Mouse (Mus musculus) midbrain, embryonic 11.5 days (tissue): ENCODE measurements around the gene Negr1. TPM values are rescaled to one million over a fixed set of nuclear protein-coding genes. Genes with fewer than 3 reads are reported as not detected.
A peak's percentile ranks its signal among the peaks of the same experiment; 100 is the strongest.

Experiments used
- ATAC-seq: fragments of 200-750 bp; cut with Nextera tagmentation; 2 replicates; pipeline ENCODE4 v1.8.0; 2017; ENCODE audit warnings: moderate TSS enrichment, moderate library complexity; ENCODE audit not compliant: low FRiP score
- DNase-seq: peaks from one replicate; pipeline ENCODE4 v3.0.0; 2015; ENCODE audit warnings: low spot score; ENCODE audit errors: missing footprints
- H3K27ac ChIP-seq: fragments of 300-500 bp; sonication (generic); 2 replicates; pipeline ENCODE4 v1.5.1; 2014; ENCODE audit warnings: low read depth, low read length
- H3K27me3 ChIP-seq: fragments of 300-500 bp; sonication (generic); 2 replicates; pipeline ENCODE4 v1.6.1; 2014; ENCODE audit warnings: mild to moderate bottlenecking, low read length, moderate library complexity, mixed read lengths; ENCODE audit not compliant: control insufficient read depth, insufficient read depth
- H3K36me3 ChIP-seq: fragments of 300-500 bp; sonication (generic); 2 replicates; pipeline ENCODE4 v1.6.1; 2014; ENCODE audit warnings: mild to moderate bottlenecking, low read length, moderate library complexity, mixed read lengths; ENCODE audit not compliant: control insufficient read depth, insufficient read depth
- H3K4me1 ChIP-seq: fragments of 300-500 bp; sonication (generic); 2 replicates; pipeline ENCODE4 v1.6.1; 2014; ENCODE audit warnings: low read length; ENCODE audit not compliant: control insufficient read depth, insufficient read depth
- H3K4me2 ChIP-seq: fragments of 300-500 bp; sonication (generic); 2 replicates; pipeline ENCODE4 v1.6.1; 2014; ENCODE audit warnings: mild to moderate bottlenecking, moderate library complexity
- H3K4me3 ChIP-seq: fragments of 300-500 bp; sonication (generic); 2 replicates; pipeline ENCODE4 v1.5.1; 2014; ENCODE audit warnings: low read depth, low read length
- H3K9ac ChIP-seq: fragments of 300-500 bp; sonication (generic); 2 replicates; pipeline ENCODE4 v1.6.1; 2014; ENCODE audit warnings: low read length
- H3K9me3 ChIP-seq: fragments of 300-500 bp; sonication (generic); 2 replicates; pipeline ENCODE4 v1.6.1; 2016; ENCODE audit warnings: low read length; ENCODE audit not compliant: control insufficient read depth
- WGBS: fragments of 180-500 bp; shearing (Covaris S2); extraction: QIAGEN DNeasy Blood & Tissue Kit; methylation state at CpG from one replicate; pipeline ENCODE4 v1.1.7; 2014; 5-methylcytosine and 5-hydroxymethylcytosine counted together
- polyA plus RNA-seq: library from polyadenylated mRNA; unstranded; fragments of >200 nt; fragmentation: Nextera tagmentation; extraction: Ambion mirVana; gene quantifications from 2 replicates; pipeline ENCODE4 v1.2.1, GENCODE M21; 2014

Gene Negr1
- polyA plus RNA-seq, 1 experiment from 2014 or later = 4.4 TPM

GRCm38 (mm10) chr3:156643710-156644363 is 82.2 kb downstream of the Negr1 start:
- 80% methylated on average over 3 of the region's 3 CpGs for WGBS
- peak; percentile 80 for ATAC-seq
- Histone ChIP-seq H3K4me1 (no peaks in the 10 kb centered on the region), H3K9me3 (no peaks in the 10 kb centered on the region), H3K9ac (no peak overlapping the region), H3K4me2 (no peak overlapping the region), H3K36me3 (no peaks in the 10 kb centered on the region), H3K4me3 (no peak overlapping the region), H3K27me3 (no peaks in the 10 kb centered on the region), H3K27ac (no peak overlapping the region)
- DNase-seq = peak; percentile 93

GRCm38 (mm10) chr3:156648378-156648777 is 86.8 kb downstream of the Negr1 start:
- Histone ChIP-seq H3K9me3 (no peaks in the 10 kb centered on the region), H3K4me1 (no peaks in the 10 kb centered on the region), H3K27ac (no peak overlapping the region), H3K27me3 (no peaks in the 10 kb centered on the region), H3K36me3 (no peaks in the 10 kb centered on the region), H3K4me2 (no peak overlapping the region), H3K9ac (no peak overlapping the region), H3K4me3 (no peak overlapping the region)
- ATAC-seq (no peak), DNase-seq (no peak)
- 72% methylated on average over 3 of the region's 3 CpGs for WGBS

GRCm38 (mm10) chr3:156662553-156662952 is 101.0 kb downstream of the Negr1 start:
- H3K27ac ChIP-seq = no peak overlapping the region
- 88% methylated on average over 2 of the region's 2 CpGs for WGBS
- no peak overlapping the region for H3K4me3 ChIP-seq
- H3K9ac ChIP-seq = no peak overlapping the region
- no peaks in the 10 kb centered on the region for H3K9me3 ChIP-seq
- H3K4me1 ChIP-seq = no peaks in the 10 kb centered on the region
- no peaks in the 10 kb centered on the region for H3K36me3 ChIP-seq
- ATAC-seq = no peak
- no peaks in the 10 kb centered on the region for H3K27me3 ChIP-seq
- H3K4me2 ChIP-seq = no peak overlapping the region
- DNase-seq = peak; percentile 72

- Histone ChIP-seq H3K4me2 (no peak overlapping the region), H3K27me3 (no peaks in the 10 kb centered on the region), H3K4me1 (no peaks in the 10 kb centered on the region; the same call in 1 of the 2 replicates), H3K9ac (no peak overlapping the region), H3K4me3 (no peak overlapping the region), H3K27ac (no peak overlapping the region), H3K9me3 (no peaks in the 10 kb centered on the region), H3K36me3 (no peaks in the 10 kb centered on the region)
- WGBS = 76% methylated on average over 3 of the region's 3 CpGs
- ATAC-seq (no peak), DNase-seq (peak; percentile 56)
Observed at GRCm38 (mm10) chr3:156672560-156672959, 111.0 kb downstream of the Negr1 start.

- no peak for ATAC-seq
- Histone ChIP-seq H3K9ac (no peak overlapping the region), H3K27ac (no peak overlapping the region), H3K9me3 (no peaks in the 10 kb centered on the region), H3K4me2 (no peak overlapping the region), H3K4me1 (no peaks in the 10 kb centered on the region), H3K27me3 (no peaks in the 10 kb centered on the region), H3K4me3 (no peak overlapping the region), H3K36me3 (no peaks in the 10 kb centered on the region)
- no peak for DNase-seq
- WGBS = 86% methylated on average over 5 of the region's 5 CpGs
Observed at GRCm38 (mm10) chr3:156690059-156690605, 128.5 kb downstream of the Negr1 start.

- H3K27ac ChIP-seq = no peak overlapping the region
- H3K4me2 ChIP-seq = no peak overlapping the region
- H3K4me3 ChIP-seq = no peak overlapping the region
- no peaks in the 10 kb centered on the region for H3K9me3 ChIP-seq
- no peaks in the 10 kb centered on the region for H3K4me1 ChIP-seq
- ATAC-seq (0 out of 2 replicates have a peak, but pooled peaks have one; percentile 19), DNase-seq (no peak)
- no peaks in the 10 kb centered on the region for H3K36me3 ChIP-seq
- H3K9ac ChIP-seq = no peak overlapping the region
- no peaks in the 10 kb centered on the region for H3K27me3 ChIP-seq
- WGBS = 96% methylated on average over 1 of the region's 1 CpGs
Observed at GRCm38 (mm10) chr3:156698687-156699086, 137.1 kb downstream of the Negr1 start.

- H3K4me3 ChIP-seq = no peak overlapping the region
- H3K9me3 ChIP-seq = no peaks in the 10 kb centered on the region
- H3K4me1 ChIP-seq = no peaks in the 10 kb centered on the region
- no peak overlapping the region for H3K27ac ChIP-seq
- no peaks in the 10 kb centered on the region for H3K27me3 ChIP-seq
- no peak for DNase-seq
- no peak overlapping the region for H3K9ac ChIP-seq
- whole genome bisulfite sequencing = 70% methylated on average over 1 of the region's 1 CpGs
- H3K4me2 ChIP-seq = no peak overlapping the region
- H3K36me3 ChIP-seq = no peaks in the 10 kb centered on the region
- no peak for ATAC-seq
Observed at GRCm38 (mm10) chr3:156703241-156703640, 141.6 kb downstream of the Negr1 start.

GRCm38 (mm10) chr3:156710240-156710639 is 148.6 kb downstream of the Negr1 start:
- Histone ChIP-seq H3K36me3 (no peaks in the 10 kb centered on the region), H3K4me3 (no peak overlapping the region), H3K9me3 (no peaks in the 10 kb centered on the region), H3K9ac (no peak overlapping the region), H3K27me3 (no peaks in the 10 kb centered on the region), H3K4me2 (no peak overlapping the region), H3K27ac (no peak overlapping the region), H3K4me1 (no peaks in the 10 kb centered on the region)
- ATAC-seq = no peak
- no peak for DNase-seq
- 83% methylated on average over 5 of the region's 5 CpGs for WGBS

- Histone ChIP-seq H3K9ac (no peak overlapping the region), H3K4me2 (no peak overlapping the region), H3K36me3 (no peaks in the 10 kb centered on the region), H3K27me3 (no peaks in the 10 kb centered on the region), H3K9me3 (no peaks in the 10 kb centered on the region), H3K4me3 (no peak overlapping the region), H3K4me1 (no peaks in the 10 kb centered on the region), H3K27ac (no peak overlapping the region)
- 78% methylated on average over 4 of the region's 4 CpGs for WGBS
- ATAC-seq (no peak), DNase-seq (no peak)
Observed at GRCm38 (mm10) chr3:156710693-156711092, 149.1 kb downstream of the Negr1 start.
